Mouse (Mus musculus) myocyte (in vitro differentiated cells): Measurements from ENCODE around the gene Pym1.

ENCODE experiments used
- CEBPB ChIP-seq: IDR thresholded peaks from 2 replicates; pipeline ENCODE4 v1.6.1; 2011; ENCODE audit warnings: mild to moderate bottlenecking, moderate library complexity; ENCODE audit not compliant: poor library complexity, insufficient read depth, severe bottlenecking
- MYOD1 ChIP-seq, 3 experiments: IDR thresholded peaks; one replicate each; pipeline ENCODE4 v1.6.1; 2011; ENCODE audit warnings: control low read depth in 2 of 3, low read depth in 2 of 3, mild to moderate bottlenecking in 2 of 3, moderate library complexity in 1 of 3; ENCODE audit not compliant: insufficient read length in 2 of 3, control insufficient read depth in 1 of 3
- MYOG ChIP-seq, 3 experiments: IDR thresholded peaks; one replicate each; pipeline ENCODE4 v1.6.1; 2011; ENCODE audit warnings: control low read depth in 2 of 3, low read depth in 2 of 3, mild to moderate bottlenecking in 2 of 3; ENCODE audit not compliant: insufficient read length in 2 of 3, control insufficient read depth in 1 of 3, insufficient read depth in 1 of 3
- POLR2A ChIP-seq: IDR thresholded peaks from one replicate; pipeline ENCODE4 v1.6.1; 2011; ENCODE audit warnings: low read depth, mild to moderate bottlenecking, control low read depth, moderate library complexity; ENCODE audit not compliant: insufficient read length
- POLR2AphosphoS2 ChIP-seq: IDR thresholded peaks from one replicate; pipeline ENCODE4 v1.6.1; 2011; ENCODE audit warnings: low read depth, control low read depth; ENCODE audit not compliant: insufficient read length
- TCF12 ChIP-seq: IDR thresholded peaks from one replicate; pipeline ENCODE4 v1.6.1; 2011; ENCODE audit warnings: mild to moderate bottlenecking, control low read depth; ENCODE audit not compliant: poor library complexity, insufficient read depth, severe bottlenecking

DNA sequence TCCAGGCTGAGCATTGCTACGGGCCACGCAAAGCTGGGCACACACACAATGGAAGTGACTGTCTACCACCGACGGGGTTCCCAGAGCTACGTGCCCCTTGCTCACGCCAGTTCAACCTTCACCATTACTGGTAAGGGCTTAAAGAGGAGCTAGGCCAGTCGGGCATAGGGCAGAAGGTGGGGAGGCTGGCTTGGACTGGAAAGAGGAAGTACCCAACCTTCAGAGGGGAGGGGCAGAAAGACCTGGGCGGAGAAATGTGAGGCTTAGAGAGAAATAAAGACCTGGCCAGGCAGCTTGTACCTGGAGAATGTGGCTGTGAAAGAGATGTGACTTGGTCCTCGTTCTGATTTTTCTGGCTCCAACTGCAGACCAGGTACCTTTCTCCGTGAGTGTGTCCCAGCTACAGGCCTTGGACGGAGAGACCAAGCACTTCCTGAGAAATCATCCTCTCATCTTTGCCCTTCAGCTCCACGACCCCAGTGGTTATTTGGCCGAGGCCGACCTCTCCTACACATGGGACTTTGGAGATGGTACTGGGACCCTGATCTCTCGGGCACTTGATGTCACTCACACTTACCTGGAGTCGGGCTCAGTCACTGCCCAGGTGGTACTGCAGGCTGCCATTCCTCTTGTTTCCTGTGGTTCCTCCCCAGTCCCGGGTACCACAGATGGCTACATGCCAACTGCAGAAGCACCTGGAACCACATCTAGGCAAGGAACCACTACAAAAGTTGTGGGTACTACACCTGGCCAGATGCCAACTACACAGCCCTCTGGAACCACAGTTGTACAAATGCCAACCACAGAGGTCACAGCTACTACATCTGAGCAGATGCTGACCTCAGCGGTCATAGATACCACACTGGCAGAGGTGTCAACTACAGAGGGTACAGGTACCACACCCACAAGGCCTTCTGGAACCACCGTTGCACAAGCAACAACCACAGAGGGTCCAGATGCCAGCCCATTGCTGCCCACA is 31.8 kb upstream of the Pym1 start:
- TF ChIP-seq TCF12, result no peak
- no peak for TF ChIP-seq POLR2AphosphoS2
- no peak for TF ChIP-seq MYOG (IDR thresholded peaks at IDR 0.05; ENCODE audit: control insufficient read depth in 1 of 3, insufficient read depth in 1 of 3, insufficient read length in 2 of 3, low read depth in 2 of 3)
- no peak for TF ChIP-seq CEBPB
- no peak for TF ChIP-seq POLR2A
- TF ChIP-seq MYOD1 (IDR thresholded peaks at IDR 0.05; ENCODE audit: control insufficient read depth in 1 of 3, insufficient read length in 2 of 3, low read depth in 2 of 3), result no peak
